Mouse (Mus musculus) ES-E14 (cell line): Measurements from ENCODE around the gene Nxpe3. TPM values are rescaled to one million over a fixed set of nuclear protein-coding genes. Genes with fewer than 3 reads are reported as not detected.

ENCODE experiments used
- DNase-seq: peaks from one replicate; pipeline ENCODE4 v3.0.0-alpha.2; 2013; ENCODE audit warnings: low read depth, low spot score
- H3K27ac ChIP-seq: 2 replicates; pipeline ENCODE4 v1.5.1; 2012; ENCODE audit warnings: low read depth, mild to moderate bottlenecking, low read length, moderate library complexity, mixed read lengths; ENCODE audit not compliant: poor library complexity, insufficient read depth, severe bottlenecking
- H3K36me3 ChIP-seq: 2 replicates; pipeline ENCODE4 v1.6.1; 2012; ENCODE audit warnings: mild to moderate bottlenecking, low read length, moderate library complexity, mixed read lengths; ENCODE audit not compliant: control insufficient read depth, poor library complexity, insufficient read depth, severe bottlenecking
- H3K4me1 ChIP-seq, 2 experiments: fragments of 150-350 bp in 1 of 2; sonication (generic) in 1 of 2; 2 replicates each; pipeline ENCODE4 v1.6.1; 2012; ENCODE audit warnings: low read length in 2 of 2, mild to moderate bottlenecking in 1 of 2, mixed read lengths in 1 of 2; ENCODE audit not compliant: control insufficient read depth in 2 of 2, insufficient read depth in 2 of 2, poor library complexity in 1 of 2
- H3K4me3 ChIP-seq, 2 experiments: fragments of 150-350 bp in 1 of 2; sonication (generic) in 1 of 2; 2 replicates each; pipeline ENCODE4 v1.5.1; 2012; ENCODE audit warnings: low read length in 2 of 2, low read depth in 1 of 2, mild to moderate bottlenecking in 1 of 2, mixed read lengths in 1 of 2; ENCODE audit not compliant: insufficient read depth in 1 of 2, poor library complexity in 1 of 2, severe bottlenecking in 1 of 2
- H3K9ac ChIP-seq: 2 replicates; pipeline ENCODE4 v1.6.1; 2012; ENCODE audit warnings: low read depth, mild to moderate bottlenecking, low read length, mixed read lengths; ENCODE audit not compliant: poor library complexity, insufficient read depth, severe bottlenecking
- H3K9me3 ChIP-seq: fragments of 150-350 bp; sonication (generic); 2 replicates; pipeline ENCODE4 v1.6.1; 2012; ENCODE audit warnings: low read depth, mild to moderate bottlenecking, low read length; ENCODE audit not compliant: control insufficient read depth, insufficient read depth
- CHD2 ChIP-seq: IDR thresholded peaks from 2 replicates; pipeline ENCODE4 v1.6.1; 2014; ENCODE audit warnings: mild to moderate bottlenecking, low read depth, low read length, inconsistent platforms
- HCFC1 ChIP-seq: IDR thresholded peaks from 2 replicates; pipeline ENCODE4 v1.6.1; 2012; ENCODE audit warnings: low read length, inconsistent platforms, borderline replicate concordance; ENCODE audit not compliant: insufficient read depth
- MAFK ChIP-seq: IDR thresholded peaks from 2 replicates; pipeline ENCODE4 v1.6.1; 2014; ENCODE audit warnings: mild to moderate bottlenecking, low read depth, low read length, inconsistent platforms; ENCODE audit not compliant: insufficient read depth
- ZC3H11A ChIP-seq: IDR thresholded peaks from 2 replicates; pipeline ENCODE4 v1.6.1; 2012; ENCODE audit warnings: low read depth, mild to moderate bottlenecking, inconsistent platforms, low read length, borderline replicate concordance
- ZNF384 ChIP-seq: IDR thresholded peaks from 2 replicates; pipeline ENCODE4 v1.6.1; 2012; ENCODE audit warnings: low read depth, low read length, inconsistent platforms
- in situ Hi-C, 2 experiments: fragments of 600-800 bp; cut with MboI; formaldehyde crosslinking; loops; one replicate each; pipeline ENCODE4 v1.15.1; 2025; ENCODE audit warnings: low sequenced_read_pairs in 2 of 2, inconsistent platforms in 1 of 2; ENCODE audit not compliant: unreplicated experiment in 2 of 2
- total RNA-seq: library from RNA; depleted of rRNA; stranded (reverse); fragments of 300-350 nt; gene quantifications from 2 replicates; pipeline ENCODE4 v1.2.3, GENCODE M21; 2012

Nxpe3 gene
- total RNA-seq, 1 experiment, result 1.7 TPM

- no peak overlapping the region for H3K9ac ChIP-seq
- no peak overlapping the region for H3K27ac ChIP-seq
- no peak for DNase-seq
- peaks cover 11% of the 10 kb centered on the region for H3K36me3 ChIP-seq
- H3K4me3 ChIP-seq, result no peak overlapping the region
- peaks cover 0 to 2% of the 10 kb centered on the region in 2 experiments; a peak in 1 of 4 replicates for H3K4me1 ChIP-seq
- in situ Hi-C loops, result no loop called here
- H3K9me3 ChIP-seq, result no peaks in the 10 kb centered on the region
- TF ChIP-seq MAFK (no peak), HCFC1 (no peak), CHD2 (no peak), ZC3H11A (no peak), ZNF384 (no peak)
Observed at GRCm38 (mm10) chr16:55910208-55910793, 15.2 kb upstream of the Nxpe3 start.

- Histone ChIP-seq H3K36me3 (peaks cover 7% of the 10 kb centered on the region; the same call in 1 of the 2 replicates), H3K4me3 (no peak overlapping the region), H3K27ac (no peak overlapping the region), H3K9me3 (no peaks in the 10 kb centered on the region), H3K4me1 (peaks cover 0 to 4% of the 10 kb centered on the region in 2 experiments; a peak in 1 of 4 replicates), H3K9ac (no peak overlapping the region)
- no peak for TF ChIP-seq ZNF384
- DNase-seq, result no peak
- in situ Hi-C loops, result no loop called here
Observed at GRCm38 (mm10) chr16:55906928-55907679, 12.0 kb upstream of the Nxpe3 start.

GRCm38 (mm10) chr16:55905370-55905769 is 10.3 kb upstream of the Nxpe3 start:
- no peaks in the 10 kb centered on the region for H3K9me3 ChIP-seq
- in situ Hi-C loops, result no loop called here
- H3K4me1 ChIP-seq, result peaks cover 0 to 4% of the 10 kb centered on the region in 2 experiments; a peak in 1 of 4 replicates
- H3K36me3 ChIP-seq, result peaks cover 7% of the 10 kb centered on the region; the same call in 1 of the 2 replicates
- TF ChIP-seq ZC3H11A (no peak), CHD2 (no peak), MAFK (no peak), ZNF384 (no peak), HCFC1 (no peak)
- no peak for DNase-seq
- H3K4me3 ChIP-seq, result peak overlapping the region in 1 of 2 experiments; percentile 19; a peak in 2 of 4 replicates
- no peak overlapping the region for H3K27ac ChIP-seq
- H3K9ac ChIP-seq, result peak overlapping the region; percentile 23; the same call in 1 of the 2 replicates

DNA sequence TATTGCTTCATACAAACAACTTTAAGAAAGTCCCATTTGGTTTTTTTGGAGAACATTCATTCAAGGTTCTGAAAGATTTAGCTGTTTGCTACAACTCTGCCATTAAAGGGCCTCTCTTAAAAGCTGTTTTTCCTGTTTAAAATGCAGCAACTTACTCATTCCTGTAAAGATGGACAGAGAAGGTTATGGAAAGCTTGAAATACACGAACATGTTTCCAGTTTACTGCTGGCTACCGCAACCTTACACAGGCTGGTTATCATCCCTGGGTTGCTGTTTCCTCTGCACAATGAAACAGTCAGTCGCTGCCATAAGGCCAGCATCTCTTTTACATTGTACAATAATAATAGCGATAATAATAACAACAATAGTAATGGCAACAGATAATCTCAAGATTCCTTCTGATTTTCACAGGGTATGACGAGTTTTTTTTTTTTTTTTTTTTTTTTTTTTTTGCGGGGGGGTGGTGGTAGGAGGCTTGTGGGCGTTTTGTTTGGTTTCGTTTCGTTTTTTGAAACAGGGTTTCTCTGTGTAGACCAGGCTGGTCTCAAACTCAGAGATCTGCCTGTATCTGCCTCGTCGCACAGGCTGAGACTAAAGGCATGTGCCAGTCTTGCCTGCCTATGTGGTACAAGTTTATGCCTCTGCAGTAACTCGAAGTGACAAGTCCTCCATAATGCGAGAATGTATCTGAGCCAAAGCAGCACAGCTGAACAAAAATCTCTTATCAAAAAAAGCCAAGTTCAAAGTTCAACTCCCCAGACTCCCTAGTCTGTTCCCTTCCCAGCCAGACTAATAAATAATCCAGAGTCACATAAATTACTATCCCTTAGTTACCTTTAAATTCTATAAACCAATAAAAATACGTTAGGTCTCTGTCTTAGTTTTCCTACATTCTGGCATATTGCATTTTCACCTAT is 7.0 kb upstream of the Nxpe3 start:
- in situ Hi-C loops, result no loop called here
- Histone ChIP-seq H3K9me3 (no peaks in the 10 kb centered on the region), H3K27ac (no peak overlapping the region), H3K4me3 (no peak overlapping the region), H3K36me3 (peaks cover 7% of the 10 kb centered on the region; the same call in 1 of the 2 replicates), H3K4me1 (peaks cover 0 to 6% of the 10 kb centered on the region in 2 experiments; a peak in 1 of 4 replicates), H3K9ac (no peak overlapping the region)
- TF ChIP-seq ZNF384 (peak; percentile 48; the same call in 1 of the 2 replicates), HCFC1 (no peak)
- DNase-seq, result no peak
